ENCODE assay signal across 8 mouse cellular contexts in the genomic region with DNA sequence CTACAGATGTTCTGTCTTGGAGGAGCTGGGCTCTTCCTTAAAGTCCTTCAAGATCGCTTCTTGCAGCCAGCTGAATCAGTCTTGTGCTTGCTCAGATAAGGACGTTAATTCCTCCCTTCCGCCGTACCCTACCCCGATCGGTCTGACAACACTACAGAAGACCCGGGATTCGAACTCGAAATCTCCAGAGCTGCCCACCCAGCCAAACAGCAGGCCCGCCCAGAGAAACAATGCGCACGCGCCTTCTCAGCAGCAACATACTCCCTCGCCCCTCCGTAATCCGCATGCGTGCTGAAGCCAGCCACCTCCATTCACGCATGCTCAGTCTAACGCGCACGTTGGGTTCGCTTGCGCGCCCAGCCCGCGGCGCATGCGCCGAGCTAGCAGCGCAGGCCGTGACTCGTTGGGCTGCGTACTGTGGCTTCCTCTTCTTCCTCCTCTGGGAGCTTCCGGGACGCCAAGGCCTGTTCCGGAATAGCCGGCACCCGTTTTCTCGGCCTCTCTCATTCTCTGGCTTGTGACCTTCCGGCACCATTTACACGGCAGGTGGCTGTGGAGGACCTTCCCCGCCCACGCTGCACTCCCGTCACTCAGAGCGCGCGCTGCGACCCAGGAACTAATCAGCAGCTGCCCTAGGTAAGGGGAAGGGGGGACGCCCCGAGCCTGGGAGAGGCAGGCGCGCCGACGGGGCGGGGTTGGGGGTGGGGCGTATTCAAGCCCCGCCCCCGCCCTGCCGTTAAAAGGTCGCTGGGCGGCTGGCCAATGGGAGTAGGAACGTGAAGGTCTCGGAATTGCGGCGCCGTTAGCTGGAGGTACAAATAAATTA. TPM values are rescaled to one million over a fixed set of nuclear protein-coding genes. Genes with fewer than 3 reads are reported as not detected.
DNase-seq lines count a peak whose midpoint lies in the region; ATAC-seq and TF ChIP-seq lines count a peak whose summit lies in the region.

Gene Smg9 (plus strand): TSS at position 364 of the 826 bp plus-strand sequence.

- ATAC-seq in heart, embryonic 11.5 days (replicated peaks; ENCODE audit: insufficient number of reproducible peaks, low FRiP score, low TSS enrichment), result peak; percentile 92
- peak; percentile 95 for ATAC-seq in kidney, postnatal 0 days (replicated peaks; ENCODE audit: low FRiP score, low read depth)
- ATAC-seq in liver, embryonic 11.5 days (replicated peaks; ENCODE audit: low FRiP score), result peak; percentile 88
- ATAC-seq in stomach, embryonic 14.5 days (ENCODE audit: insufficient number of reproducible peaks, insufficient read depth, low FRiP score, low read depth), result peak; percentile 95

- peak within 1 kb of the TSS; percentile 44 for H3K4me3 ChIP-seq in C2C12 (ENCODE audit: insufficient read depth, poor library complexity, severe bottlenecking)
- peak within 1 kb of the TSS; percentile 72 for H3K4me3 ChIP-seq in erythroblast, embryonic 14.5 days (replicated peaks)
- H3K4me3 ChIP-seq in heart, embryonic 11.5 days (ENCODE audit: low read depth, low read length), result peak within 1 kb of the TSS; percentile 70
- peak within 1 kb of the TSS; percentile 61 for H3K4me3 ChIP-seq in kidney, postnatal 0 days (replicated peaks; ENCODE audit: low read depth, low read length)
- peak within 1 kb of the TSS; percentile 69 for H3K4me3 ChIP-seq in liver, embryonic 11.5 days (ENCODE audit: low read depth, low read length)
- H3K4me3 ChIP-seq in stomach, embryonic 14.5 days (ENCODE audit: low read depth, low read length), result peak within 1 kb of the TSS; percentile 55

- peaks cover 4% of the 10 kb centered on the region for H3K79me3 ChIP-seq in C2C12 (ENCODE audit: low read depth)

- WGBS in heart, embryonic 11.5 days (ENCODE audit: insufficient replicate concordance), result 2% methylated on average over 66 of the region's 66 CpGs
- WGBS in kidney, postnatal 0 days, result 3% methylated on average over 65 of the region's 66 CpGs
- whole genome bisulfite sequencing in liver, embryonic 11.5 days, result under 1% methylated on average over 66 of the region's 66 CpGs
- 2% methylated on average over 66 of the region's 66 CpGs for WGBS in stomach, embryonic 14.5 days

- H3K9me3 ChIP-seq in erythroblast, embryonic 14.5 days (ENCODE audit: control insufficient read depth, low read length), result peaks cover 13% of the 10 kb centered on the region
- H3K9me3 ChIP-seq in heart, embryonic 11.5 days (replicated peaks; ENCODE audit: control insufficient read depth, low read length), result peaks cover 2% of the 10 kb centered on the region
- H3K9me3 ChIP-seq in kidney, postnatal 0 days (replicated peaks; ENCODE audit: low read length), result no peaks in the 10 kb centered on the region
- peaks cover 2% of the 10 kb centered on the region for H3K9me3 ChIP-seq in liver, embryonic 11.5 days (ENCODE audit: control insufficient read depth, low read length)
- no peaks in the 10 kb centered on the region for H3K9me3 ChIP-seq in stomach, embryonic 14.5 days (ENCODE audit: control insufficient read depth, low read depth, low read length)

- H3K9ac ChIP-seq in heart, embryonic 11.5 days (ENCODE audit: low read depth, low read length), result peak within 1 kb of the TSS; percentile 86
- H3K9ac ChIP-seq in kidney, postnatal 0 days (ENCODE audit: low read depth, low read length), result peak within 1 kb of the TSS; percentile 75
- peak within 1 kb of the TSS; percentile 71 for H3K9ac ChIP-seq in liver, embryonic 11.5 days (ENCODE audit: low read depth, low read length)
- H3K9ac ChIP-seq in stomach, embryonic 14.5 days (replicated peaks; ENCODE audit: low read depth, low read length), result peak within 1 kb of the TSS; percentile 34; the same call in 1 of the 2 replicates

- DNase-seq in brain, embryonic 14.5 days (ENCODE audit: low read depth), result peak; percentile 100
- DNase-seq in kidney, postnatal 0 days (ENCODE audit: low spot score), result peak; percentile 100
- DNase-seq in liver, embryonic 11.5 days (ENCODE audit: low spot score), result peak; percentile 96
- DNase-seq in naive thymus-derived CD4-positive, alpha-beta T cell, adult 2 months (ENCODE audit: low read depth), result peak; percentile 99

- peak within 1 kb of the TSS; percentile 86 for H3ac ChIP-seq in C2C12 (ENCODE audit: control insufficient read depth, insufficient read length, low read depth)

- H3K27ac ChIP-seq in heart, embryonic 11.5 days (ENCODE audit: low read depth, low read length), result peak within 1 kb of the TSS; percentile 98
- peak within 1 kb of the TSS; percentile 97 for H3K27ac ChIP-seq in kidney, postnatal 0 days
- H3K27ac ChIP-seq in liver, embryonic 11.5 days (ENCODE audit: low read depth, low read length), result peak within 1 kb of the TSS; percentile 93
- H3K27ac ChIP-seq in stomach, embryonic 14.5 days (ENCODE audit: low read length), result peak within 1 kb of the TSS; percentile 96

- H3K79me2 ChIP-seq in C2C12 (ENCODE audit: control insufficient read depth, insufficient read depth), result peaks cover 36% of the 10 kb centered on the region

- H3K4me1 ChIP-seq in erythroblast, embryonic 14.5 days (ENCODE audit: control insufficient read depth), result peaks cover 84% of the 10 kb centered on the region
- H3K4me1 ChIP-seq in heart, embryonic 11.5 days (ENCODE audit: control insufficient read depth, insufficient read depth, low read length), result no peaks in the 10 kb centered on the region
- H3K4me1 ChIP-seq in kidney, postnatal 0 days (replicated peaks; ENCODE audit: insufficient read depth, low read length), result peaks cover 6% of the 10 kb centered on the region; the same call in 1 of the 2 replicates
- H3K4me1 ChIP-seq in liver, embryonic 11.5 days (replicated peaks; ENCODE audit: control insufficient read depth, insufficient read depth, low read length), result peaks cover 43% of the 10 kb centered on the region
- H3K4me1 ChIP-seq in stomach, embryonic 14.5 days (ENCODE audit: control insufficient read depth, insufficient read depth, low read length), result peaks cover 6% of the 10 kb centered on the region

- no peaks in the 10 kb centered on the region for H3K36me3 ChIP-seq in C2C12 (ENCODE audit: control insufficient read depth, insufficient read depth)
- H3K36me3 ChIP-seq in erythroblast, embryonic 14.5 days (ENCODE audit: control insufficient read depth), result peaks cover 76% of the 10 kb centered on the region
- H3K36me3 ChIP-seq in heart, embryonic 11.5 days (ENCODE audit: control insufficient read depth, insufficient read depth, low read length), result peaks cover 7% of the 10 kb centered on the region
- no peaks in the 10 kb centered on the region for H3K36me3 ChIP-seq in kidney, postnatal 0 days (ENCODE audit: insufficient read depth, low read length)
- H3K36me3 ChIP-seq in liver, embryonic 11.5 days (ENCODE audit: control insufficient read depth, insufficient read depth, low read length), result peaks cover 24% of the 10 kb centered on the region
- H3K36me3 ChIP-seq in stomach, embryonic 14.5 days (ENCODE audit: control insufficient read depth, insufficient read depth, low read length), result peaks cover 2% of the 10 kb centered on the region; the same call in 1 of the 2 replicates

- H3K27me3 ChIP-seq in C2C12 (ENCODE audit: control insufficient read depth, insufficient read depth, insufficient read length), result no peaks in the 10 kb centered on the region
- H3K27me3 ChIP-seq in erythroblast, embryonic 14.5 days (ENCODE audit: control insufficient read depth), result no peaks in the 10 kb centered on the region
- no peaks in the 10 kb centered on the region for H3K27me3 ChIP-seq in heart, embryonic 11.5 days (ENCODE audit: control insufficient read depth, insufficient read depth, low read length)
- no peaks in the 10 kb centered on the region for H3K27me3 ChIP-seq in kidney, postnatal 0 days (ENCODE audit: insufficient read depth, low read length)
- no peaks in the 10 kb centered on the region for H3K27me3 ChIP-seq in liver, embryonic 11.5 days (replicated peaks; ENCODE audit: control insufficient read depth, insufficient read depth, low read length)
- no peaks in the 10 kb centered on the region for H3K27me3 ChIP-seq in stomach, embryonic 14.5 days (ENCODE audit: control insufficient read depth, insufficient read depth, low read length)

- TF ChIP-seq CTCF in C2C12 (IDR thresholded peaks at IDR 0.05; ENCODE audit: control insufficient read depth, insufficient read depth, insufficient read length), result no peak
- TF ChIP-seq CTCF in brain, embryonic 14.5 days (IDR thresholded peaks at IDR 0.05; ENCODE audit: borderline replicate concordance, extremely low read depth, insufficient read depth, insufficient read length), result no peak
- no peak for TF ChIP-seq CTCF in kidney, postnatal 0 days (IDR thresholded peaks at IDR 0.05; ENCODE audit: low read depth)

- peak within 1 kb of the TSS; percentile 77 for H3K4me2 ChIP-seq in heart, embryonic 11.5 days
- peak within 1 kb of the TSS; percentile 70 for H3K4me2 ChIP-seq in kidney, postnatal 0 days (ENCODE audit: low read length)
- H3K4me2 ChIP-seq in liver, embryonic 11.5 days, result peak within 1 kb of the TSS; percentile 79
- H3K4me2 ChIP-seq in stomach, embryonic 14.5 days (replicated peaks; ENCODE audit: low read depth, low read length), result peak within 1 kb of the TSS; percentile 44

- peak; percentile 62; the same call in 1 of the 2 replicates for TF ChIP-seq POLR2A in brain, embryonic 14.5 days (IDR thresholded peaks at IDR 0.05; ENCODE audit: borderline replicate concordance, extremely low read depth, insufficient read depth, insufficient read length, poor library complexity, severe bottlenecking)

TF ChIP-seq in C2C12, 6 proteins besides CTCF, POLR2A, EP300 and RAD21:
- TF ChIP-seq USF1 (IDR thresholded peaks at IDR 0.05; ENCODE audit: low read depth) (no peak), MAX (IDR thresholded peaks at IDR 0.05) (peak; percentile 40)
TF ChIP-seq in C2C12: peak in this region for 1.

RNA-seq across cellular contexts. Expression of gene Smg9, which starts in this region (rescaled TPM):
- 21.8 TPM for polyA plus RNA-seq in C2C12 (2012; fragmentation: generic; extraction: Trizol)
- 66.2 and 69.6 TPM in 2 replicates for polyA plus RNA-seq in brain, embryonic 14.5 days (2012; rRNA removed)
- polyA plus RNA-seq in erythroblast, embryonic 14.5 days (2012), result 16.4 and 18.4 TPM in 2 replicates
- 17.5 and 21.2 TPM in 2 replicates for polyA plus RNA-seq in heart, embryonic 11.5 days (2014; fragmentation: Nextera tagmentation; extraction: Ambion mirVana)
- polyA plus RNA-seq in kidney, postnatal 0 days (2015; fragmentation: Nextera tagmentation; extraction: Ambion mirVana), result 20.6 and 20.8 TPM in 2 replicates
- polyA plus RNA-seq in liver, embryonic 11.5 days (2014; fragmentation: Nextera tagmentation; extraction: Ambion mirVana), result 30.2 and 34.8 TPM in 2 replicates
- polyA plus RNA-seq in stomach, embryonic 14.5 days (2014; fragmentation: Nextera tagmentation; extraction: Ambion mirVana), result 23.2 and 26.6 TPM in 2 replicates

Comparison
In these comparisons a context has a peak if more than half of its experiments do, and no peak if none do; other contexts are left out.
1. Peak in every context shown above with its lines: DNase-seq, ATAC-seq, H3K4me3 ChIP-seq and H3K27ac ChIP-seq.
2. H3K9ac ChIP-seq: peak in every context shown above with its lines; median percentile 86 in heart, embryonic 11.5 days; 75 in kidney, postnatal 0 days; 71 in liver, embryonic 11.5 days; 34 in stomach, embryonic 14.5 days.